Mouse (Mus musculus) myocyte (in vitro differentiated cells): ENCODE results near the gene Klc4. TPM values are rescaled to one million over a fixed set of nuclear protein-coding genes. Genes with fewer than 3 reads are reported as not detected.
A peak's percentile ranks its signal among the peaks of the same experiment; 100 is the strongest.

Experiments
- H3K27me3 ChIP-seq: one replicate; pipeline ENCODE4 v1.6.1; 2011; ENCODE audit not compliant: control insufficient read depth, insufficient read depth, insufficient read length
- H3K36me3 ChIP-seq: one replicate; pipeline ENCODE4 v1.6.1; 2011; ENCODE audit not compliant: control insufficient read depth, insufficient read depth
- H3K4me2 ChIP-seq: one replicate; pipeline ENCODE4 v1.6.1; 2011; ENCODE audit warnings: low read depth, control low read depth
- H3K4me3 ChIP-seq: one replicate; pipeline ENCODE4 v1.5.1; 2011; ENCODE audit warnings: mild to moderate bottlenecking, control low read depth, moderate library complexity
- H3K79me2 ChIP-seq: one replicate; pipeline ENCODE4 v1.6.1; 2011; ENCODE audit not compliant: control insufficient read depth, insufficient read depth
- H3ac ChIP-seq: one replicate; pipeline ENCODE4 v1.6.1; 2011; ENCODE audit not compliant: control insufficient read depth, insufficient read length
- CEBPB ChIP-seq: IDR thresholded peaks from 2 replicates; pipeline ENCODE4 v1.6.1; 2011; ENCODE audit warnings: mild to moderate bottlenecking, moderate library complexity; ENCODE audit not compliant: poor library complexity, insufficient read depth, severe bottlenecking
- E2F4 ChIP-seq: IDR thresholded peaks from one replicate; pipeline ENCODE4 v1.6.1; 2011; ENCODE audit warnings: mild to moderate bottlenecking, control low read depth, moderate library complexity; ENCODE audit not compliant: insufficient read depth
- MAX ChIP-seq: IDR thresholded peaks from one replicate; pipeline ENCODE4 v1.6.1; 2011; ENCODE audit warnings: low read depth, mild to moderate bottlenecking, control low read depth
- MYOD1 ChIP-seq, 3 experiments: IDR thresholded peaks; one replicate each; pipeline ENCODE4 v1.6.1; 2011; ENCODE audit warnings: control low read depth in 2 of 3, low read depth in 2 of 3, mild to moderate bottlenecking in 2 of 3, moderate library complexity in 1 of 3; ENCODE audit not compliant: insufficient read length in 2 of 3, control insufficient read depth in 1 of 3
- MYOG ChIP-seq, 3 experiments: IDR thresholded peaks; one replicate each; pipeline ENCODE4 v1.6.1; 2011; ENCODE audit warnings: control low read depth in 2 of 3, low read depth in 2 of 3, mild to moderate bottlenecking in 2 of 3; ENCODE audit not compliant: insufficient read length in 2 of 3, control insufficient read depth in 1 of 3, insufficient read depth in 1 of 3
- POLR2A ChIP-seq: IDR thresholded peaks from one replicate; pipeline ENCODE4 v1.6.1; 2011; ENCODE audit warnings: low read depth, mild to moderate bottlenecking, control low read depth, moderate library complexity; ENCODE audit not compliant: insufficient read length
- POLR2AphosphoS2 ChIP-seq: IDR thresholded peaks from one replicate; pipeline ENCODE4 v1.6.1; 2011; ENCODE audit warnings: low read depth, control low read depth; ENCODE audit not compliant: insufficient read length
- REST ChIP-seq: IDR thresholded peaks from one replicate; pipeline ENCODE4 v1.6.1; 2011; ENCODE audit warnings: mild to moderate bottlenecking, control low read depth, moderate library complexity; ENCODE audit not compliant: insufficient read depth, insufficient read length
- SRF ChIP-seq: IDR thresholded peaks from one replicate; pipeline ENCODE4 v1.6.1; 2011; ENCODE audit warnings: low read depth; ENCODE audit not compliant: control insufficient read depth, insufficient read length
- TCF12 ChIP-seq: IDR thresholded peaks from one replicate; pipeline ENCODE4 v1.6.1; 2011; ENCODE audit warnings: mild to moderate bottlenecking, control low read depth; ENCODE audit not compliant: poor library complexity, insufficient read depth, severe bottlenecking
- TCF3 ChIP-seq: IDR thresholded peaks from one replicate; pipeline ENCODE4 v1.6.1; 2011; ENCODE audit warnings: low read depth, control low read depth; ENCODE audit not compliant: insufficient read length
- USF1 ChIP-seq: IDR thresholded peaks from one replicate; pipeline ENCODE4 v1.6.1; 2011; ENCODE audit warnings: low read depth, mild to moderate bottlenecking, control low read depth, moderate library complexity
- polyA plus RNA-seq: library from polyadenylated mRNA; unstranded; fragments of >200 nt; fragmentation: generic; extraction: Trizol; gene quantifications from one replicate; pipeline ENCODE4 v1.2.1, GENCODE M21; 2012; ENCODE audit warnings: missing spikeins

Klc4 gene
- polyA plus RNA-seq, 1 experiment: 19.2 TPM

DNA sequence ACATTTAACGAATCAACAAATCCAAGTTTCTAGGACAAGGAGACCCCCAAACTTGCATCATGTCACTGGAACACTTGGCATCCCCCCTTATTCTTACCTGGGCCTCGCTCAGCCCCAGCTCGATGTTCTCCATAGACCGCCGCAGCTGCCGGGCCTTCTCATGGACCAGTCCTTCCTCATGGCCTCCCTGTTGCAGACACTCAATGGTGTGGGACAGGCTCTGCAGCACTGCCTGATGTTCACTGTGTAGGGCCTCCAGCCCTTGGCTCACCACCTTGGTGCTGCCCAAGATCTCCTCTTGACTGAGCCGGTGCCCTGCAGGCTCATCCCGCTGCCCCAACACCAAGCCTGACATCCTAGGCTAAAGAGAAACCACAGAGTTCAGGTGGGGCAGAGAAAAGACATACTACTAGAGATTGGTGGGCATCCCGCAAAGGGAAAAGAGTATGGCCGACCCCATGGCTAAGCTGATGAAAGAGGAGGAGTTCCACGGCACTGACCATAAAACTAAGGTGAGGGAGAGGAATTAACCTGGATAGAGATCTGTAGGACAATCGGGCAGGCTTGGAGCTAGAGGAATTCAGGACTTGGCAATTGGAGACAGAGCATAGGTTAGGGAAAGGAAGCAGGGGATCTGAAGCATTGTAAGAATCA lies 1.5 kb downstream of the Klc4 start:
- H3K4me2 ChIP-seq: peak overlapping the region; percentile 98
- peaks cover 9% of the 10 kb centered on the region for H3K36me3 ChIP-seq
- peak overlapping the region; percentile 78 for H3K4me3 ChIP-seq
- no peaks in the 10 kb centered on the region for H3K27me3 ChIP-seq
- no peak for TF ChIP-seq MYOG (IDR thresholded peaks at IDR 0.05; ENCODE audit: control insufficient read depth in 1 of 3, insufficient read depth in 1 of 3, insufficient read length in 2 of 3, low read depth in 2 of 3)
- TF ChIP-seq CEBPB: no peak
- no peak for TF ChIP-seq POLR2AphosphoS2
- TF ChIP-seq POLR2A: no peak
- TF ChIP-seq SRF: no peak
- TF ChIP-seq TCF12: no peak
- no peak for TF ChIP-seq MYOD1 (IDR thresholded peaks at IDR 0.05; ENCODE audit: control insufficient read depth in 1 of 3, insufficient read length in 2 of 3, low read depth in 2 of 3)
- TF ChIP-seq TCF3: no peak
- no peak overlapping the region for H3ac ChIP-seq
- H3K79me2 ChIP-seq: peaks cover 12% of the 10 kb centered on the region

DNA sequence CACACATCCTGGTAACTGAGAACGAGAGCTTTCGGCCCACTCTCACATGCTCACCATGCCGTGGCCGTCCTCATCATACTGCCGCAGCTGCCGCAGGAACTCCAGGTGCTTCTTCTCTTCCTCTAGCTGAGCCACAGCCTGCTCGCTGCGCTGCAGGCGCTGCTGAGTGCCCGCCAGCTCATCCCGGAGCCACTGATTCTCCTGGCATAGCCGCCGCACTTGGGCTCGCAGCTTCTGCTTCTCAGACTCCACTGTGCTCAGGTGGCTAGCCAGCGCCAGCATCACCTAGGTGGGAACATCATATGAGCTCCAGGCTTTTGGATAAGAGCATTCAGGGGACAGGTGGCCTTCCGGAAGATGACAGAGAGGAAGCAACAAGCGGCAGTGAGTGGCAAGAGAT lies 3.8 kb downstream of the Klc4 start:
- no peak for TF ChIP-seq CEBPB
- no peak for TF ChIP-seq E2F4
- no peak for TF ChIP-seq REST
- no peak for TF ChIP-seq POLR2A
- TF ChIP-seq SRF: no peak
- no peak for TF ChIP-seq POLR2AphosphoS2
- no peak for TF ChIP-seq TCF12
- TF ChIP-seq MYOD1 (IDR thresholded peaks at IDR 0.05; ENCODE audit: control insufficient read depth in 1 of 3, insufficient read length in 2 of 3, low read depth in 2 of 3): no peak
- no peak for TF ChIP-seq MYOG (IDR thresholded peaks at IDR 0.05; ENCODE audit: control insufficient read depth in 1 of 3, insufficient read depth in 1 of 3, insufficient read length in 2 of 3, low read depth in 2 of 3)
- no peak for TF ChIP-seq MAX
- no peak for TF ChIP-seq TCF3
- Histone ChIP-seq H3K4me3 (no peak overlapping the region), H3K4me2 (no peak overlapping the region), H3K79me2 (peaks cover 8% of the 10 kb centered on the region), H3ac (no peak overlapping the region), H3K27me3 (no peaks in the 10 kb centered on the region), H3K36me3 (peaks cover 4% of the 10 kb centered on the region)

DNA sequence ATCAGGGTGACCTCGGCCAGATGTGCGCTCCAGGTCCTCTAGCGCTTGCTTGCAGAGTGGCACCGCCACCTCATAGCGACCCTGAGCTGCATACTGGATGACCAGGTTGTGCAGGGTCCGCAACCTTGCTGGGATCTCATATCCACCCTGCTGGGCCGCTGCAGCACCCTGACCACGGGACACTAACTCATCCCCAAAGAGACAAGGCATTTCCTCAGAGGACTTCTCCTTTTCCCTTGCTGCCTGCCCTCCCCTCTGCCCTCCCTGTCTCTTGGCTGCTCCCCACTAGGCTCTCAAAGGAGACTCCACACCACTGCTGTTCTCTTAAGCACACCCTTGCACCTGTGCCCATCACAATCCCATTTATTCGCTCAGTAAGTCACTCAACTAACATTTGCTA lies 5.9 kb downstream of the Klc4 start:
- H3K4me2 ChIP-seq: no peak overlapping the region
- peaks cover 4% of the 10 kb centered on the region for H3K36me3 ChIP-seq
- H3K27me3 ChIP-seq: no peaks in the 10 kb centered on the region
- H3ac ChIP-seq: no peak overlapping the region
- H3K79me2 ChIP-seq: no peaks in the 10 kb centered on the region
- H3K4me3 ChIP-seq: no peak overlapping the region
- TF ChIP-seq TCF12: no peak
- TF ChIP-seq E2F4: no peak
- TF ChIP-seq USF1: no peak
- TF ChIP-seq POLR2A: no peak
- no peak for TF ChIP-seq MYOG (IDR thresholded peaks at IDR 0.05; ENCODE audit: control insufficient read depth in 1 of 3, insufficient read depth in 1 of 3, insufficient read length in 2 of 3, low read depth in 2 of 3)
- TF ChIP-seq POLR2AphosphoS2: no peak
- TF ChIP-seq REST: no peak
- TF ChIP-seq TCF3: no peak
- TF ChIP-seq CEBPB: no peak
- TF ChIP-seq MAX: no peak
- TF ChIP-seq SRF: no peak

DNA sequence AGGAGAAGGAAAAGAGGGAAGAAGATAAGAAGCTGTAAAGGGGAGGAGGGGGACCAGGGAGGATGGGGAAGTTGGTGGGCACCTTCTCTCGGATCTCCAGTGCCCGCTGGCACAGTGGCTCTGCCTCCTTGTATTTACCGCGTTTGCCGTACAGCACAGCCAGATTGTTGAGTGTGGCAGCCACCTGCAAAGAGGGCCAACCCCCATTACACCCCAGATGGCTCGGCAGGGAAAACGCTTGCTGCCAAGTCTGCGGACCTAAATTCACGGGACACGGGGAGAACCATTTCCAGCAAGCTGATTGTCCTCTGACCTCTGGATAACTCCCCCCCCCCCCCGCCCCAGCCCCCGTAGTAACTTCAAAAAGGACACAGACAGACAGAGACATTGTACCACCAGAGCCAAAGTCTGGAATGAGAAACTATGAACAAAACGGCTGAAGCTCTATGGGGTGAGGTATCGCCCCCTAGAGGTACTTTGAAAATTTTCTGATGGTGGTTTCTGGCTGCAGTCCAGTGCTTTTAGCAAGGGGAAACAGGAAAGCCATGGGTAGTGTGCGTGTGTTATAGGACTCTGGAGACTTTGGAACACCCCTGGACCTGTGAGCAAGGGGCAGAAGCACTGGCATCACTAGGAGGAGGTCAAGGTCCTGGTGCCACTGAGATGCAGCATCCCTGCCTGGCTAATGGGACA lies 8.8 kb downstream of the Klc4 start:
- no peaks in the 10 kb centered on the region for H3K79me2 ChIP-seq
- H3ac ChIP-seq: no peak overlapping the region
- TF ChIP-seq POLR2AphosphoS2: no peak
- TF ChIP-seq POLR2A: no peak
- no peak for TF ChIP-seq SRF
- no peak for TF ChIP-seq TCF12
- no peak for TF ChIP-seq REST
- TF ChIP-seq CEBPB: no peak
- TF ChIP-seq MYOD1 (IDR thresholded peaks at IDR 0.05; ENCODE audit: control insufficient read depth in 1 of 3, insufficient read length in 2 of 3, low read depth in 2 of 3): no peak
- no peak for TF ChIP-seq E2F4
- TF ChIP-seq MAX: no peak
- no peak for TF ChIP-seq MYOG (IDR thresholded peaks at IDR 0.05; ENCODE audit: control insufficient read depth in 1 of 3, insufficient read depth in 1 of 3, insufficient read length in 2 of 3, low read depth in 2 of 3)
- no peak for TF ChIP-seq USF1
- no peak for TF ChIP-seq TCF3
- H3K36me3 ChIP-seq: peaks cover 7% of the 10 kb centered on the region
- peak overlapping the region; percentile 3 for H3K4me2 ChIP-seq
- H3K27me3 ChIP-seq: no peaks in the 10 kb centered on the region
- H3K4me3 ChIP-seq: no peak overlapping the region
